In the genomic region with DNA sequence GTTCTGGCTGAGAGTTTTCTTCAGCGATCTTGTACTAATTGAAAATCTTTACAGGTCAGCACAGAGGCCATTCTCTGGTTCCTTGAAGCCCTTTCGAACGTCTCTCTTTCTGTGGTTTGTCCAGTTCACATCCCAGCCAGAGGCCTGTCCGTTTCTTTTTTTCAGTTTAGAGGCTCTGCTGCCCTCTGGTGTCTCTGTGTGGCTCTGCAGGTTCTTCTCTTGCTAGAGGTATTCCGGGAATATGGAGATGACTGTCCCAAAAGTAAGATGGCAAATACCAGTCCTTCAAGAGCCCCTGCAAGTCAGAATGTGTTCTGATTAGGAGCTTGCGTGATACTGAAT, we compare ENCODE assay signal across 8 mouse cellular contexts. TPM values are rescaled to one million over a fixed set of nuclear protein-coding genes. Genes with fewer than 3 reads are reported as not detected.
DNase-seq lines count a peak whose midpoint lies in the region; ATAC-seq and TF ChIP-seq lines count a peak whose summit lies in the region.

No protein-coding gene starts in this region.

- intact Hi-C loops in gastrocnemius, adult 2 months (cut with DNase I), result loop anchor here (1.0 to 2.0 kb wide), 2 partner anchors 52 to 496 kb away; no protein-coding TSS in a partner anchor

- no peaks in the 10 kb centered on the region for H3K4me1 ChIP-seq in liver, embryonic 11.5 days (replicated peaks; ENCODE audit: control insufficient read depth, insufficient read depth, low read length)
- no peaks in the 10 kb centered on the region for H3K4me1 ChIP-seq in neural tube, embryonic 15.5 days

- no peaks in the 10 kb centered on the region for H3K27me3 ChIP-seq in liver, embryonic 11.5 days (replicated peaks; ENCODE audit: control insufficient read depth, insufficient read depth, low read length)
- H3K27me3 ChIP-seq in neural tube, embryonic 15.5 days (replicated peaks), result no peaks in the 10 kb centered on the region

- 16% methylated on average over 6 of the region's 6 CpGs for WGBS in liver, embryonic 11.5 days
- WGBS in neural tube, embryonic 15.5 days, result 15% methylated on average over 6 of the region's 6 CpGs

- H3K4me2 ChIP-seq in liver, embryonic 11.5 days, result peak overlapping the region; percentile 49
- H3K4me2 ChIP-seq in neural tube, embryonic 15.5 days, result peak overlapping the region; percentile 17

- H3K27ac ChIP-seq in gastrocnemius, adult 2 months, result no peak overlapping the region
- H3K27ac ChIP-seq in liver, embryonic 11.5 days (ENCODE audit: low read depth, low read length), result no peak overlapping the region
- H3K27ac ChIP-seq in neural tube, embryonic 15.5 days (replicated peaks), result no peak overlapping the region

- no peak overlapping the region for H3K9ac ChIP-seq in liver, embryonic 11.5 days (ENCODE audit: low read depth, low read length)
- no peak overlapping the region; the same call in 1 of the 2 replicates for H3K9ac ChIP-seq in neural tube, embryonic 15.5 days (replicated peaks)

- peak overlapping the region; percentile 53 for H3K4me3 ChIP-seq in gastrocnemius, adult 2 months
- H3K4me3 ChIP-seq in liver, embryonic 11.5 days (ENCODE audit: low read depth, low read length), result no peak overlapping the region; the same call in 1 of the 2 replicates
- no peak overlapping the region for H3K4me3 ChIP-seq in neural tube, embryonic 15.5 days (replicated peaks)

- no peaks in the 10 kb centered on the region for H3K36me3 ChIP-seq in liver, embryonic 11.5 days (ENCODE audit: control insufficient read depth, insufficient read depth, low read length)
- H3K36me3 ChIP-seq in neural tube, embryonic 15.5 days, result no peaks in the 10 kb centered on the region

- no peak for ATAC-seq in liver, embryonic 11.5 days (replicated peaks; ENCODE audit: low FRiP score)
- 0 out of 2 replicates have a peak, but pooled peaks have one; percentile 8 for ATAC-seq in neural tube, embryonic 15.5 days (ENCODE audit: low FRiP score)

- no peaks in the 10 kb centered on the region for H3K9me3 ChIP-seq in liver, embryonic 11.5 days (ENCODE audit: control insufficient read depth, low read length)
- no peaks in the 10 kb centered on the region for H3K9me3 ChIP-seq in neural tube, embryonic 15.5 days (replicated peaks)

- peak; percentile 44 for TF ChIP-seq CTCF in gastrocnemius, adult 2 months (IDR thresholded peaks at IDR 0.05)

- peak; percentile 62 for DNase-seq in B cell, adult 2 months
- peak; percentile 62 for DNase-seq in MN1 (ENCODE audit: low spot score)
- DNase-seq in cerebellum, adult 9-10 months, result peak; percentile 71
- peak; percentile 61 for DNase-seq in gastrocnemius, adult 2 months
- peak; percentile 16 to 58 for DNase-seq in kidney, adult 8-10 months
- peak; percentile 56 for DNase-seq in liver, embryonic 11.5 days (ENCODE audit: low spot score)
- DNase-seq in yolk sac, embryonic 10.5 days (ENCODE audit: low spot score), result peak; percentile 49

RNA-seq across cellular contexts. Expression of a gene that starts 14.8 kb away (rescaled TPM):
- under 1 TPM; 0.54 to 0.56 TPM for total RNA-seq in gastrocnemius, adult 2 months (2021)
- 1.1 and 1.4 TPM in 2 replicates for polyA plus RNA-seq in liver, embryonic 11.5 days (2014; fragmentation: Nextera tagmentation; extraction: Ambion mirVana)
- polyA plus RNA-seq in neural tube, embryonic 15.5 days (2015; fragmentation: Nextera tagmentation; extraction: Ambion mirVana), result 0.77 and 1.3 TPM in 2 replicates

RNA-seq across cellular contexts. Expression of a gene that starts 36.4 kb away (rescaled TPM):
- total RNA-seq in gastrocnemius, adult 2 months (2021), result 100 to 1,000 TPM; 126 to 144 TPM
- 0.16 TPM in 1 of 2 replicates, not detected in the other for polyA plus RNA-seq in liver, embryonic 11.5 days (2014; fragmentation: Nextera tagmentation; extraction: Ambion mirVana)
- polyA plus RNA-seq in neural tube, embryonic 15.5 days (2015; fragmentation: Nextera tagmentation; extraction: Ambion mirVana), result 1.0 and 1.1 TPM in 2 replicates
